In genomic region chr8:121909148-121909541, GRCm38 (mm10) we compare ENCODE assay signal across 23 mouse cellular contexts. TPM values are rescaled to one million over a fixed set of nuclear protein-coding genes. Genes with fewer than 3 reads are reported as not detected.
DNase-seq lines count a peak whose midpoint lies in the region; ATAC-seq and TF ChIP-seq lines count a peak whose summit lies in the region.
"Had no signal": no experiment of that assay in that cellular context is flagged by ENCODE, and none has a peak within 500 bp of the region (broad histone marks: within the 10 kb centered on the region; RNA-seq: fewer than 3 reads in every experiment).

No protein-coding gene starts in this region.

- DNase-seq in gastrocnemius, postnatal 10 days, result no peak
- DNase-seq in kidney, postnatal 14 days, result no peak

- H3K4me3 ChIP-seq in heart, embryonic 13.5 days, result no peak overlapping the region
- no peak overlapping the region for H3K4me3 ChIP-seq in heart, embryonic 12.5 days
- peak overlapping the region; percentile 73 for H3K4me3 ChIP-seq in megakaryocyte, embryonic 14.5 days (replicated peaks)
- H3K4me3 ChIP-seq in ES-Bruce4 (ENCODE audit: low read depth, low read length), result no peak overlapping the region
- no peak overlapping the region for H3K4me3 ChIP-seq in liver, embryonic 16.5 days (ENCODE audit: low read depth, low read length)
- H3K4me3 ChIP-seq: embryonic facial prominence, embryonic 15.5 days; forebrain, embryonic 10.5 days; heart, embryonic 15.5 days; hindbrain, embryonic 15.5 days had no signal

- H3K27ac ChIP-seq in heart, embryonic 13.5 days (replicated peaks), result no peak overlapping the region
- no peak overlapping the region for H3K27ac ChIP-seq in heart, embryonic 12.5 days (ENCODE audit: poor library complexity, severe bottlenecking)
- H3K27ac ChIP-seq in ES-Bruce4 (ENCODE audit: insufficient read depth, low read length), result 0 out of 2 replicates have a peak overlapping the region, but pooled peaks have one; percentile 18
- no peak overlapping the region for H3K27ac ChIP-seq in liver, embryonic 16.5 days (ENCODE audit: low read length)
- H3K27ac ChIP-seq: embryonic facial prominence, embryonic 15.5 days; forebrain, embryonic 10.5 days; heart, embryonic 15.5 days; hindbrain, embryonic 15.5 days had no signal

- H3K9ac ChIP-seq in heart, embryonic 13.5 days, result peak overlapping the region; percentile 38; the same call in 1 of the 2 replicates
- H3K9ac ChIP-seq in heart, embryonic 12.5 days, result no peak overlapping the region
- H3K9ac ChIP-seq in ES-Bruce4 (ENCODE audit: low read depth, poor library complexity, severe bottlenecking), result peak overlapping the region; percentile 22
- H3K9ac ChIP-seq in liver, embryonic 16.5 days (ENCODE audit: low read depth, low read length), result peak overlapping the region; percentile 22; the same call in 1 of the 2 replicates
- H3K9ac ChIP-seq: embryonic facial prominence, embryonic 15.5 days; heart, embryonic 15.5 days; hindbrain, embryonic 15.5 days had no signal

- no peak for ATAC-seq in heart, embryonic 13.5 days (ENCODE audit: extremely low read depth, insufficient number of reproducible peaks, low FRiP score, low TSS enrichment)
- no peak for ATAC-seq in heart, embryonic 12.5 days (ENCODE audit: insufficient number of reproducible peaks, low FRiP score)
- ATAC-seq in megakaryocyte, adult 5-6 weeks (ENCODE audit: poor library complexity, severe bottlenecking), result no peak
- no peak for ATAC-seq in liver, embryonic 16.5 days (ENCODE audit: low read depth)
- ATAC-seq: intestine, embryonic 16.5 days; Patski had no signal

- TF ChIP-seq EP300 in ES-Bruce4 (IDR thresholded peaks at IDR 0.05; ENCODE audit: insufficient read depth, low read depth, low read length), result no peak

- no peak for TF ChIP-seq CTCF in ES-Bruce4 (IDR thresholded peaks at IDR 0.05; ENCODE audit: low read depth, low read length)

- no peak for TF ChIP-seq POLR2A in ES-Bruce4 (IDR thresholded peaks at IDR 0.05; ENCODE audit: insufficient read depth, low read length)

- H3K27me3 ChIP-seq in heart, embryonic 13.5 days (replicated peaks), result peaks cover 31% of the 10 kb centered on the region
- 0 out of 2 replicates have a peak, but pooled peaks cover 10% of the 10 kb centered on the region for H3K27me3 ChIP-seq in heart, embryonic 12.5 days (replicated peaks)
- peaks cover under 1% of the 10 kb centered on the region for H3K27me3 ChIP-seq in megakaryocyte, embryonic 14.5 days (replicated peaks)
- H3K27me3 ChIP-seq in ES-Bruce4 (ENCODE audit: control insufficient read depth, insufficient read depth, low read length, poor library complexity, severe bottlenecking), result no peaks in the 10 kb centered on the region
- H3K27me3 ChIP-seq in liver, embryonic 16.5 days (ENCODE audit: control insufficient read depth, insufficient read depth, low read depth, low read length), result no peaks in the 10 kb centered on the region
- H3K27me3 ChIP-seq: heart, embryonic 15.5 days; hindbrain, embryonic 15.5 days; Patski had no signal

- no peaks in the 10 kb centered on the region for H3K36me3 ChIP-seq in heart, embryonic 13.5 days
- no peaks in the 10 kb centered on the region for H3K36me3 ChIP-seq in heart, embryonic 12.5 days
- peaks cover 10% of the 10 kb centered on the region for H3K36me3 ChIP-seq in megakaryocyte, embryonic 14.5 days (replicated peaks; ENCODE audit: low read length)
- peaks cover 4% of the 10 kb centered on the region; the same call in 1 of the 2 replicates for H3K36me3 ChIP-seq in ES-Bruce4 (ENCODE audit: control insufficient read depth, insufficient read depth, low read length, poor library complexity, severe bottlenecking)
- H3K36me3 ChIP-seq in liver, embryonic 16.5 days (ENCODE audit: control insufficient read depth, insufficient read depth), result no peaks in the 10 kb centered on the region
- H3K36me3 ChIP-seq: embryonic facial prominence, embryonic 15.5 days; forebrain, embryonic 10.5 days; heart, embryonic 15.5 days; hindbrain, embryonic 15.5 days had no signal

- 57% methylated on average over 8 of the region's 8 CpGs for whole genome bisulfite sequencing in heart, embryonic 13.5 days
- WGBS in heart, embryonic 12.5 days, result 60% methylated on average over 8 of the region's 8 CpGs
- 45% methylated on average over 8 of the region's 8 CpGs for WGBS in liver, embryonic 16.5 days (ENCODE audit: insufficient replicate concordance)

- H3K9me3 ChIP-seq in heart, embryonic 13.5 days, result no peaks in the 10 kb centered on the region
- no peaks in the 10 kb centered on the region for H3K9me3 ChIP-seq in heart, embryonic 12.5 days (replicated peaks)
- H3K9me3 ChIP-seq in megakaryocyte, embryonic 14.5 days, result no peaks in the 10 kb centered on the region
- H3K9me3 ChIP-seq in ES-Bruce4 (replicated peaks; ENCODE audit: control insufficient read depth, insufficient read depth, low read length, poor library complexity, severe bottlenecking), result no peaks in the 10 kb centered on the region
- no peaks in the 10 kb centered on the region for H3K9me3 ChIP-seq in liver, embryonic 16.5 days (replicated peaks; ENCODE audit: control insufficient read depth, low read length)
- H3K9me3 ChIP-seq: embryonic facial prominence, embryonic 15.5 days; forebrain, embryonic 10.5 days; heart, embryonic 15.5 days; hindbrain, embryonic 15.5 days had no signal

- H3K4me1 ChIP-seq in heart, embryonic 13.5 days, result peaks cover 41% of the 10 kb centered on the region
- peaks cover 39% of the 10 kb centered on the region for H3K4me1 ChIP-seq in heart, embryonic 12.5 days (replicated peaks)
- peaks cover 80% of the 10 kb centered on the region for H3K4me1 ChIP-seq in megakaryocyte, embryonic 14.5 days
- H3K4me1 ChIP-seq in ES-Bruce4 (ENCODE audit: control insufficient read depth, insufficient read depth, low read length), result peaks cover 8% of the 10 kb centered on the region
- peaks cover 55% of the 10 kb centered on the region for H3K4me1 ChIP-seq in liver, embryonic 16.5 days (ENCODE audit: control insufficient read depth, low read depth, low read length)

- no peak overlapping the region for H3K4me2 ChIP-seq in heart, embryonic 13.5 days
- H3K4me2 ChIP-seq in heart, embryonic 12.5 days, result no peak overlapping the region; the same call in 1 of the 2 replicates
- H3K4me2 ChIP-seq in liver, embryonic 16.5 days (ENCODE audit: low read depth, low read length), result no peak overlapping the region
- H3K4me2 ChIP-seq: embryonic facial prominence, embryonic 15.5 days had no signal

RNA-seq across cellular contexts. Expression of gene Slc7a5, which starts 1.7 kb away (rescaled TPM):
- 16.1 and 17.3 TPM in 2 replicates for polyA plus RNA-seq in heart, embryonic 13.5 days (2015; fragmentation: Nextera tagmentation; extraction: Ambion mirVana)
- 22.3 and 24.6 TPM in 2 replicates for polyA plus RNA-seq in heart, embryonic 12.5 days (2016; fragmentation: Nextera tagmentation; extraction: Ambion mirVana)
- 77.3 and 236 TPM in 2 replicates for polyA plus RNA-seq in megakaryocyte, embryonic 14.5 days (2012; ENCODE audit: insufficient read depth, low replicate concordance)
- 8.7 and 9.3 TPM in 2 replicates for total RNA-seq in megakaryocyte, adult 5-6 weeks (2015)
- total RNA-seq in megakaryocyte, adult 5-6 weeks (2017), result 6.5 and 8.5 TPM in 2 replicates
- polyA plus RNA-seq in ES-Bruce4 (2011; ENCODE audit: insufficient read depth, insufficient read length, low read depth, missing spikeins), result 80.8 and 85.4 TPM in 2 replicates
- polyA plus RNA-seq in liver, embryonic 16.5 days (2015; fragmentation: Nextera tagmentation; extraction: Ambion mirVana), result 32.9 and 36.9 TPM in 2 replicates
- total RNA-seq in gastrocnemius, postnatal 10 days (2021), result 10 to 100 TPM in 1 of 2 experiments, 1 to 10 TPM in 1; 8.1 to 10.7 TPM

RNA-seq across cellular contexts. Expression of gene Car5a, which starts 35.6 kb away (rescaled TPM):
- polyA plus RNA-seq in heart, embryonic 13.5 days (2015; fragmentation: Nextera tagmentation; extraction: Ambion mirVana), result 0.12 and 0.31 TPM in 2 replicates
- polyA plus RNA-seq in heart, embryonic 12.5 days (2016; fragmentation: Nextera tagmentation; extraction: Ambion mirVana), result not detected in 2 replicates
- polyA plus RNA-seq in megakaryocyte, embryonic 14.5 days (2012; ENCODE audit: insufficient read depth, low replicate concordance), result 2.1 TPM in 1 of 2 replicates, not detected in the other
- total RNA-seq in megakaryocyte, adult 5-6 weeks (2015), result not detected in 2 replicates
- not detected in 2 replicates for total RNA-seq in megakaryocyte, adult 5-6 weeks (2017)
- 4.3 and 5.8 TPM in 2 replicates for polyA plus RNA-seq in ES-Bruce4 (2011; ENCODE audit: insufficient read depth, insufficient read length, low read depth, missing spikeins)
- 5.6 and 8.4 TPM in 2 replicates for polyA plus RNA-seq in liver, embryonic 16.5 days (2015; fragmentation: Nextera tagmentation; extraction: Ambion mirVana)
- not detected for total RNA-seq in gastrocnemius, postnatal 10 days (2021)
- total RNA-seq: adrenal gland, adult 8-10 months; gastrocnemius, adult 8-10 months; heart, adult 18-20 months; heart, postnatal 4 days; layer of hippocampus, postnatal 36 days; left cerebral cortex, postnatal 25 days; midbrain, postnatal 0 days had no signal
- polyA plus RNA-seq: forebrain, embryonic 10.5 days; heart, embryonic 15.5 days; kidney, embryonic 16.5 days; neural tube, embryonic 11.5 days; Patski had no signal

RNA-seq across cellular contexts. Expression of gene Banp, which starts 40.4 kb away (rescaled TPM):
- 23.1 and 30.4 TPM in 2 replicates for polyA plus RNA-seq in heart, embryonic 13.5 days (2015; fragmentation: Nextera tagmentation; extraction: Ambion mirVana)
- polyA plus RNA-seq in heart, embryonic 12.5 days (2016; fragmentation: Nextera tagmentation; extraction: Ambion mirVana), result 28.4 and 31.8 TPM in 2 replicates
- 47.5 and 119 TPM in 2 replicates for polyA plus RNA-seq in megakaryocyte, embryonic 14.5 days (2012; ENCODE audit: insufficient read depth, low replicate concordance)
- 8.1 and 9.2 TPM in 2 replicates for total RNA-seq in megakaryocyte, adult 5-6 weeks (2015)
- total RNA-seq in megakaryocyte, adult 5-6 weeks (2017), result 21.3 and 28.7 TPM in 2 replicates
- 47.2 and 54.8 TPM in 2 replicates for polyA plus RNA-seq in ES-Bruce4 (2011; ENCODE audit: insufficient read depth, insufficient read length, low read depth, missing spikeins)
- 17.1 and 20.2 TPM in 2 replicates for polyA plus RNA-seq in liver, embryonic 16.5 days (2015; fragmentation: Nextera tagmentation; extraction: Ambion mirVana)
- 10 to 100 TPM in 1 of 2 experiments, 1 to 10 TPM in 1; 6.0 to 11.1 TPM for total RNA-seq in gastrocnemius, postnatal 10 days (2021)
